Mouse (Mus musculus): Measurements from ENCODE around the gene Map2k1. TPM values are rescaled to one million over a fixed set of nuclear protein-coding genes. Genes with fewer than 3 reads are reported as not detected.

The Map2k1 gene
- polyA plus RNA-seq, 1 experiment: 67.3 TPM

GRCm38 (mm10) chr9:64198068-64198762 lies 55.2 kb downstream of the Map2k1 start:
- peaks cover 22% of the 10 kb centered on the region for H3K36me3 ChIP-seq (ENCODE audit: control insufficient read depth, insufficient read depth)
- no peak overlapping the region for H3K4me3 ChIP-seq
- no peak overlapping the region for H3ac ChIP-seq (ENCODE audit: control insufficient read depth, insufficient read length)
- no peaks in the 10 kb centered on the region for H3K79me2 ChIP-seq (ENCODE audit: control insufficient read depth, insufficient read depth)
- no peak overlapping the region for H3K4me2 ChIP-seq (ENCODE audit: low read depth)
- H3K27me3 ChIP-seq (ENCODE audit: control insufficient read depth, insufficient read depth, insufficient read length): no peaks in the 10 kb centered on the region
- TF ChIP-seq POLR2AphosphoS2 (IDR thresholded peaks at IDR 0.05; ENCODE audit: insufficient read length, low read depth) (no peak), MYOD1 (IDR thresholded peaks at IDR 0.05; ENCODE audit: control insufficient read depth in 1 of 3, insufficient read length in 2 of 3, low read depth in 2 of 3) (peak in 2 of 3 experiments; percentile 20 to 55)

- H3K79me2 ChIP-seq (ENCODE audit: control insufficient read depth, insufficient read depth): no peaks in the 10 kb centered on the region
- H3K27me3 ChIP-seq (ENCODE audit: control insufficient read depth, insufficient read depth, insufficient read length): no peaks in the 10 kb centered on the region
- no peak overlapping the region for H3K4me2 ChIP-seq (ENCODE audit: low read depth)
- TF ChIP-seq MAX (IDR thresholded peaks at IDR 0.05; ENCODE audit: low read depth): no peak
- TF ChIP-seq E2F4 (IDR thresholded peaks at IDR 0.05; ENCODE audit: insufficient read depth): no peak
- TF ChIP-seq TCF3 (IDR thresholded peaks at IDR 0.05; ENCODE audit: insufficient read length, low read depth): no peak
- TF ChIP-seq USF1 (IDR thresholded peaks at IDR 0.05; ENCODE audit: low read depth): no peak
- TF ChIP-seq MYOD1 (IDR thresholded peaks at IDR 0.05; ENCODE audit: control insufficient read depth in 1 of 3, insufficient read length in 2 of 3, low read depth in 2 of 3): no peak
- TF ChIP-seq TCF12 (IDR thresholded peaks at IDR 0.05; ENCODE audit: insufficient read depth, poor library complexity, severe bottlenecking): no peak
- no peak for TF ChIP-seq POLR2A (IDR thresholded peaks at IDR 0.05; ENCODE audit: insufficient read length, low read depth)
- no peak for TF ChIP-seq REST (IDR thresholded peaks at IDR 0.05; ENCODE audit: insufficient read depth, insufficient read length)
- no peak overlapping the region for H3K4me3 ChIP-seq
- no peak overlapping the region for H3ac ChIP-seq (ENCODE audit: control insufficient read depth, insufficient read length)
- peaks cover 18% of the 10 kb centered on the region for H3K36me3 ChIP-seq (ENCODE audit: control insufficient read depth, insufficient read depth)
These were observed 55.9 kb downstream of the Map2k1 start for GRCm38 (mm10) chr9:64197524-64197923.

GRCm38 (mm10) chr9:64195554-64195953 lies 57.9 kb downstream of the Map2k1 start:
- Histone ChIP-seq H3K4me2 (ENCODE audit: low read depth) (no peak overlapping the region), H3K27me3 (ENCODE audit: control insufficient read depth, insufficient read depth, insufficient read length) (no peaks in the 10 kb centered on the region), H3K79me2 (ENCODE audit: control insufficient read depth, insufficient read depth) (no peaks in the 10 kb centered on the region), H3ac (ENCODE audit: control insufficient read depth, insufficient read length) (no peak overlapping the region), H3K4me3 (no peak overlapping the region), H3K36me3 (ENCODE audit: control insufficient read depth, insufficient read depth) (peaks cover 25% of the 10 kb centered on the region)
- no peak for TF ChIP-seq TCF3 (IDR thresholded peaks at IDR 0.05; ENCODE audit: insufficient read length, low read depth)
- TF ChIP-seq POLR2A (IDR thresholded peaks at IDR 0.05; ENCODE audit: insufficient read length, low read depth): no peak
- no peak for TF ChIP-seq REST (IDR thresholded peaks at IDR 0.05; ENCODE audit: insufficient read depth, insufficient read length)
- no peak for TF ChIP-seq POLR2AphosphoS2 (IDR thresholded peaks at IDR 0.05; ENCODE audit: insufficient read length, low read depth)
- TF ChIP-seq MYOD1 (IDR thresholded peaks at IDR 0.05; ENCODE audit: control insufficient read depth in 1 of 3, insufficient read length in 2 of 3, low read depth in 2 of 3): no peak
- TF ChIP-seq USF1 (IDR thresholded peaks at IDR 0.05; ENCODE audit: low read depth): no peak
- TF ChIP-seq SRF (IDR thresholded peaks at IDR 0.05; ENCODE audit: control insufficient read depth, insufficient read length, low read depth): no peak
- no peak for TF ChIP-seq TCF12 (IDR thresholded peaks at IDR 0.05; ENCODE audit: insufficient read depth, poor library complexity, severe bottlenecking)

- Histone ChIP-seq H3K27me3 (ENCODE audit: control insufficient read depth, insufficient read depth, insufficient read length) (no peaks in the 10 kb centered on the region), H3K4me3 (no peak overlapping the region), H3K79me2 (ENCODE audit: control insufficient read depth, insufficient read depth) (no peaks in the 10 kb centered on the region), H3K36me3 (ENCODE audit: control insufficient read depth, insufficient read depth) (peaks cover 32% of the 10 kb centered on the region), H3ac (ENCODE audit: control insufficient read depth, insufficient read length) (no peak overlapping the region), H3K4me2 (ENCODE audit: low read depth) (no peak overlapping the region)
- TF ChIP-seq MAX (IDR thresholded peaks at IDR 0.05; ENCODE audit: low read depth) (no peak), USF1 (IDR thresholded peaks at IDR 0.05; ENCODE audit: low read depth) (no peak), TCF3 (IDR thresholded peaks at IDR 0.05; ENCODE audit: insufficient read length, low read depth) (no peak), POLR2A (IDR thresholded peaks at IDR 0.05; ENCODE audit: insufficient read length, low read depth) (no peak), REST (IDR thresholded peaks at IDR 0.05; ENCODE audit: insufficient read depth, insufficient read length) (no peak), SRF (IDR thresholded peaks at IDR 0.05; ENCODE audit: control insufficient read depth, insufficient read length, low read depth) (no peak), TCF12 (IDR thresholded peaks at IDR 0.05; ENCODE audit: insufficient read depth, poor library complexity, severe bottlenecking) (no peak), MYOG (IDR thresholded peaks at IDR 0.05; ENCODE audit: control insufficient read depth in 1 of 3, insufficient read depth in 1 of 3, insufficient read length in 2 of 3, low read depth in 2 of 3) (no peak), CEBPB (IDR thresholded peaks at IDR 0.05; ENCODE audit: insufficient read depth, poor library complexity, severe bottlenecking) (no peak), MYOD1 (IDR thresholded peaks at IDR 0.05; ENCODE audit: control insufficient read depth in 1 of 3, insufficient read length in 2 of 3, low read depth in 2 of 3) (no peak), POLR2AphosphoS2 (IDR thresholded peaks at IDR 0.05; ENCODE audit: insufficient read length, low read depth) (no peak), E2F4 (IDR thresholded peaks at IDR 0.05; ENCODE audit: insufficient read depth) (no peak)
These were observed 59.6 kb downstream of the Map2k1 start for GRCm38 (mm10) chr9:64193879-64194278.

GRCm38 (mm10) chr9:64184166-64184840 lies 69.1 kb downstream of the Map2k1 start:
- Histone ChIP-seq H3K4me3 (no peak overlapping the region), H3K4me2 (ENCODE audit: low read depth) (no peak overlapping the region), H3K36me3 (ENCODE audit: control insufficient read depth, insufficient read depth) (peaks cover 35% of the 10 kb centered on the region), H3K27me3 (ENCODE audit: control insufficient read depth, insufficient read depth, insufficient read length) (no peaks in the 10 kb centered on the region), H3ac (ENCODE audit: control insufficient read depth, insufficient read length) (no peak overlapping the region), H3K79me2 (ENCODE audit: control insufficient read depth, insufficient read depth) (no peaks in the 10 kb centered on the region)
- TF ChIP-seq CEBPB (IDR thresholded peaks at IDR 0.05; ENCODE audit: insufficient read depth, poor library complexity, severe bottlenecking) (no peak), POLR2AphosphoS2 (IDR thresholded peaks at IDR 0.05; ENCODE audit: insufficient read length, low read depth) (peak; percentile 21)

All from myocyte (in vitro differentiated cells).